Mouse (Mus musculus) embryo, embryonic 11.5 days (tissue): Measurements from ENCODE around the gene Myo1e.

Experiments used
- DNase-seq: peaks from one replicate; pipeline ENCODE4 v3.0.0-alpha.2; 2012; ENCODE audit warnings: low read depth, low spot score

The Myo1e gene

GRCm38 (mm10) chr9:70283151-70283550, 76.0 kb downstream of the Myo1e start:
- DNase-seq: no peak

DNA sequence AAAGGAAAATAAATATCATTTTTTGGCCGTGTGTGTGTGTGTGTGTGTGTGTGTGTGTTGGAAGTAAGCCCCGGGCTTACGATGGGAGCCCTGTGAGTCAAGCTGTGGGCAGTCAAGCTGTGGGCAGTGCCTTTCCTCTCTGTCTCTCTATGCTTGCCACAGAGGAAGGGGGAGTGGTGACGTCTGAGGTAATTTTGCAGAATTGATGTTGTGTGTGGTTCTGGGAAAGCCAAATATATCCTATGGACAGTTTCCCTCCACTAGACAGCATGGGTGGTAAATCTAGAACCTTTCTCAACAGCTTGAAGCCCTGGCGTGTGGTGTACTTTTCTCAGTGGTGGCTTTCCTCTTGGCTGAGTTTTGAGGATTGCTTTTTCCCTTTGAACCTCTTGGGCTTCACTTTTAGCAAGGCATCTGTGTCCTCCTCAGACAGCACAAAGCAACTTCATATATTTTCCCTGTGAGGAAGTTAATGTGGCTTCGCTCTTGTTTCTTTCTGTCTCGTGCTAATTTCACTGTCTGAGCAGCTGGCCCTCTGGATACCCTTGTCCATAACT, 77.5 kb downstream of the Myo1e start:
- DNase-seq: no peak

DNA sequence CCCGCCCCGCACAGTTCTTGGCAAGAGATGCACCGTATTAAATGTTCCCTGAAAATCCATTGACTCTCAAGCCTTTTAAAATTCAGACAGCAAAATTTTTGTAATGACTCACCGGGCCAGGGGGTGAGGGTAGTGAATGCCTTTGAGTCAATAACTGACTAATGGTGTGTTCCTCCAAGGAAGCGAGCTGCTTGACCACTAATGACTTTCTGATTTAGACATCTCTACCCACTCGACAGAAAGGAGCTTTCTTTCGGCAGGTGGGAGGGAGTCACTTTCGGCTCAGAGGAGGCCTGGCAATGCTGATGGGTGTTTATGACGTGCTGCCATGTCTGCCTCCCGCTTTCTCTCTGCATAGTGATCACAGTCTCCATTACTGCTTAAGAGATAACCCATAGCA, 83.6 kb downstream of the Myo1e start:
- no peak for DNase-seq

GRCm38 (mm10) chr9:70296916-70297315, 89.8 kb downstream of the Myo1e start:
- DNase-seq: no peak

DNA sequence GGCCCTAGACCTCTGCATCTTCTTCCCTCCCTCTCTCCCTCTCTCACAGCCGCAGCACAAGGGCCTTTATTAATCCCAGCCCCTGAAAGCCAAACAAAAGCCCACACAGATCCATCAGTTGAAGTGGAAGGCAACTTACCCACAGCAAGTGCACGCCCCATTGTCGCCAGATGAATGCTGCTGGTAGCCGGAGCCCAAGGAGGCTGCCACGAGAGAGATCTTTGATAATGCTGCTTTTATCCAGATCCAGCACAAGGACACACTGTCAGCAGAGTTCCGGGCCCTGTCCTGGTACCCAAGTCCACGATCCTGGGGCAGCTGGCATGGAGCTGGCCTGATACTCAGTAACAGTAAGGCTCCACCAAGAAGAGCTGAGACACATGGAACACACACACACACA, 91.1 kb downstream of the Myo1e start:
- no peak for DNase-seq

- no peak for DNase-seq
Observed at GRCm38 (mm10) chr9:70300705-70301104, 93.6 kb downstream of the Myo1e start.

DNA sequence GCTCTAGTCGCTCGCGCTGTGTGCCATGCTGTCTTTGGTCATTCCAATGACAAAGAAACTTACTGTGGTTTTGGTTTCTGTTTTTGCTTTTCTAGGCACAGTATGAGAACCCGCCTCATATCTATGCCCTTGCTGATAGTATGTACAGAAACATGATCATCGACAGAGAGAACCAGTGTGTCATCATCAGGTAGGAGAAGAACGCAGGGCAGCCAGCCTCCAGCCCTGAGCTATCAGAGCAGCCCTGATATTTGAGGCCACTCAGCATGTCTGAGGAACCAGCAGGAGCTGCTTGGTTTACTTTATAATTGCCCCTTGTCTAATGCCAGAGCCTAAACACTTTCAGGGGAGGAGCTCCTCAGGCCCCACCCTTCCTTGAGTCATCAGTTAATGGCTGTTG, 94.4 kb downstream of the Myo1e start:
- DNase-seq: no peak

DNA sequence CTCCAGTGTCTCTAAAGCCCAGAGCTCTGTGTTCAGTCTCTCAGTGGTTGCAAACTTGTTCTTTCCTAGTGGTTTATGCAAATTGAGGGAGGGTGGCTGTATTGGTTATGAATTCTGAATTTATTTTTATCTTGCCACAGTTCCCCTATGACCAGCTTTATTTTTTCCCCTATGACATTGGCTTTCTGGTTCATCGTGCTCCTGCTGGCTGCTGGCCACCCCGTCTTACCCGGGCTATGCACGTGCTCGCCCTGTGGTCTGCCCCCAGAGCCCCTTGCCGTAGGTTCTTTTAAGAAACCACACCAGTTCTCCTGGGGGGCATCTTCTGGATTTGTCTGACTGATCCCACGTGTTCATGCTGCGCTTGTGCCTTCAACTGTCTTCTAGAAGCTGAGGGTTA, 97.8 kb downstream of the Myo1e start:
- DNase-seq: no peak

DNA sequence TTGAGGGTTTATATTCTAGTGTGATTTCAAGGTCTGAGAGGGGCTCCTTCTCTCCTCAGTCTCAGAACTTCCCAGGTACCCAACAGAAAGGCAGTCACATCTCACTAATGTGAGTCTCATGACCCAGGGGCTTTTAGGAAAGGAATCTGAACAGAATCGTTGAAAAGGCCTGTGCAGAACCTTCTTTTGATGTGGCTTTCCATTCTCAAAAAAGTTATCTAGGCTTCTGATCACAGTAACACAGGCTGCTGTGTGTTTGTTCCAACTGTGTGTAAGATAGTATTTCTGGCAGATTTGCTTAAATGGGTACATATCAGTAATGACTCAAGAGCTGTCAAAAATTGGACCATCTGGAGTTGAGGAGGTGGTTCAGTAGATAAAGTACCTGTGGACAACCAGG, 102.9 kb downstream of the Myo1e start:
- DNase-seq: no peak

DNA sequence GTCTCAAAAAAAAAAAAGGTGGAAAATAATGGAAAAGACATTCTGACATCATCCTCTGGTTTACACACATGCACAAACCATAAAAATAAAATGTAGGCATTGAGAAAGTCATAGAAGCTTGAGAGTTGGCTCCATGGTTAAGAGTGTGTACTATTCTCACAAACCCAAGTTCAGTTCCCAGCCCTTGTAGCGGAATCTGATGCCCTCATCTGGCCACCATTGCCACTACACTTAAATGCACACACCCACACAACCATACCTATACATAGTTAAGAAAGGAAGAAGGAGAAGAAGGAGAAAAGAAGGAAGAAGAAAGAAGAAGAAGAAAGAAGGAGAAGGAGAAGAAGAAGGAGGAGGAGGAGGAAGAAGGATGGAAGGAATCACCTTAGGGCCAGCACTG, 106.9 kb downstream of the Myo1e start:
- DNase-seq: no peak

DNA sequence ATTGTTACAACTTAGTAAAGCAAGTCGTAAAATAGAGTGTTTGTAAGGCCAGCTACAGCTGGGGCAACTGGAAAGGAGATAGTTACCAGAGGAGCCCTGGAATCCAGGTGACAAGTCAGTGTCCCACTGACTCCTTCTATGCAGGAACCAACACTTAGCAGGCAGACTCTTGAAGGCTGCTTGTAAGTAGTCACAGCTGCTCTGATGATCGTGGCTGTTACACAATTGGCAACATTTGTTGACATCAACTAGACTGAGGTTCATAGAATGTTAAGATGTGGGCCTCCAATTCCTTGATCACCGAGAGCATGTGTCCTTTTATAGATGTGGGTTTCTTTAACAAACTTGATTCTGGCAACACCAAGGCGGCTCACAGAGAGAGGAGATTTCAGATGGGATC, 108.0 kb downstream of the Myo1e start:
- no peak for DNase-seq

GRCm38 (mm10) chr9:70318601-70319000, 111.5 kb downstream of the Myo1e start:
- no peak for DNase-seq

GRCm38 (mm10) chr9:70324336-70324735, 117.2 kb downstream of the Myo1e start:
- DNase-seq: no peak

GRCm38 (mm10) chr9:70325880-70326595, 118.9 kb downstream of the Myo1e start:
- no peak for DNase-seq

DNA sequence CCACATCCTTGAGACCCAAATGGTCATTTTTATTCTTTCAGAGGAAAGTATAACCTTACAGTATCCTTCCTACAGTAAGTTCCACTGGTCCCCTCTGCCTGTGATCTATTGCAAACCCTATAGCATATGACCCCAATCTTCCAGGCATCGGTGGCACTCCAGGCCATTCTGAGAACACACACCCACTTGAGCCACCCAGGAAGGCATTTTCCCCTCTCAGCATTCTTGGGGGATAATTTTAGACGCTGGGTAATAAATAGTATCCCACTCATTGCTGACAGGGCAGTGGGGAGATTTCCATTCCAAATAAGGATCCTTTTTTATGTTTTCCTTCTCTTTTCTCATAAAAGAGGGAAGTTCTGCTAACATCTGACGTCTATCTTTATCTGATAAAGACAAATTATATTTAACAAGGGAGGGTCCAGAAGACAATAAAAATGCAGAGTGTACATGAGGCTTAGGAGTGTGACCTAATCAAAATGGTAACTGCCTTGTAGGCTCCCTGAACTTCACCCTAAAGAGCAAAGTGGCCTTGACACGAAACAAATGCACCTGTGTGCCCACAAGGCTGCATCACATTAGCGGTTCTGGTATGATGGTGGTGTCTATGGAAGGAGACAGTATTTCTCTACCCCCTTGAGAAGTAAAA, 121.2 kb downstream of the Myo1e start:
- no peak for DNase-seq

DNA sequence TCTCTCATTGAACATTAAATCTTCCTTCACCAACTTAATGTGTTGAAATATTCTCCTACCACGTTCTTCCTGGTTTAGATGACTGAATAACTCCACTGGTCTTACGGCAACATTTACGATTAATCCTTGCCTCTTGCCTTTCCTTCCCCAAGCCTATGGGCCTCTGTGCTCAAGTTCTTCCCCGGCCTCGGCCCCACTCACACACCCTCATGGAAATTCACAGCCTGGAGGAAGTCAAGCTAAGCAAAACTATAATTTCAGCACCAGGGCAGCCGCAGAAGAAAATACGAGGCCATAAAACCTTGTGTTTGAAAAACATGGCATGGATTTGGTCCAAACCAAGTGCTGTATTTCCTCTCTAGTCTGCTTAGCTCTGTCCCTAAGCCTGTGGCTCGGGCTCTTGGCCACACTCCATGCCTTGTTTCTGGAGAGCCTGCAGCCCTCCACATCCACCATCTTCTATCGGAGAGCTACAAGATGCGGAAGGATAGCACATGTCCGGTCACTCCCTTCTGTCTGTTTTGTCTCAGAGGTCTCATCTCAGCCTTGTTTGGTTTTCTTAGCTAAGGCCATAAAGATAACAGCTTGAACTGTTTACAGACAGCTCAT, 124.7 kb downstream of the Myo1e start:
- peak; percentile 8 for DNase-seq

GRCm38 (mm10) chr9:70338391-70338790, 131.2 kb downstream of the Myo1e start:
- no peak for DNase-seq

DNA sequence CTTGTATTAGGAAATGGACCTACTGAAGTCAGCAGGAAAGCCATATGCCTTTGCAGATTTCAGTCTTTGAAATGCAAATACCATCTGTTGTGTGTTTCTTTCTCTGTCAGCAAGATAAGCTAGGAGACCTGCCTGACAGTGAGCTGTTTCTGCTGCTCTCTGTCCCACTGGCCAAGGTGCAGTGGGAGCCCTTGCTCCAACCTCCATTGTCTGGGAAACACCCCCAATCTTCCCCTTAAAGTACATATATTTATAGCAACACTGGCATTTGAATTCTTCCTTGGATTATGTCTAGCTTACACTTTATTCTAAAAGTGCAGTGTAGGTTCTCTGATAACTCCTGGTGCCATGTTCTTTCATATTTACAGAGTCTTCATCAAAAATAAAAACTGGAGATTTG, 131.7 kb downstream of the Myo1e start:
- no peak for DNase-seq

- no peak for DNase-seq
Observed at GRCm38 (mm10) chr9:70349274-70349673, 142.1 kb downstream of the Myo1e start.

DNA sequence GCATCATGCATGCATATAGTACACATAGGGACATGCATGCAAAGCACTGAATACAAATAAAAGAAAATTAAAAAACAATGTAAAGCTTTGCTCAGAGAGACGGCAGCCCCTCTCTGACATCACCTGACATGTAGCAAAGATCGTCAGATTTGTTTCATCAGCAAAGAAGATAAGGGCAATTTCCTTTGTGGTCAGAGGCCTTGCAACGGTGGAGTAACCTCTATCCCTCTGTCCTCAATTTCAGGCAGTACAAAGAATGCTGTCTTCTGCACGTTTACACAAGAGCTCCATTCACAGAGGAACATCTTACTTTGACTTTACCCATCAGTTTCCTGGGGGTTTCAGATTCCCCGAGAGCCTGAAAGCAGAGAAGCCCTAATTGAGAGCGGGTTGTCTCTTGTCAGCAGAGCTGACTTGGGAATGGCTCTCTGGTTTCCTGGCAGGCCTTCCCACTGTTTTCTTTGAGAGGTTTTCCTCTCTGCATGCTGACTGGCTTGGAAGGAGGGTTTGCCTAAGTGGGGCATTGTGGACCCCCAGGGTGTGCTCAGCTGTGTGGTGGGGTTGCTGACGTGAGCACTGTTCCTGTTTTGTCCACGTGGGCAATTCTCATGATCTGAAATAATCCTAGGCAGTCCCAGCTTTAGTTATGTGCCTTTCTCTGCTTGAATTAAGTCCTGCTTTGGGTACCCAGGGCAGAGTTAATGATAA, 144.6 kb downstream of the Myo1e start:
- DNase-seq: peak; percentile 7

DNA sequence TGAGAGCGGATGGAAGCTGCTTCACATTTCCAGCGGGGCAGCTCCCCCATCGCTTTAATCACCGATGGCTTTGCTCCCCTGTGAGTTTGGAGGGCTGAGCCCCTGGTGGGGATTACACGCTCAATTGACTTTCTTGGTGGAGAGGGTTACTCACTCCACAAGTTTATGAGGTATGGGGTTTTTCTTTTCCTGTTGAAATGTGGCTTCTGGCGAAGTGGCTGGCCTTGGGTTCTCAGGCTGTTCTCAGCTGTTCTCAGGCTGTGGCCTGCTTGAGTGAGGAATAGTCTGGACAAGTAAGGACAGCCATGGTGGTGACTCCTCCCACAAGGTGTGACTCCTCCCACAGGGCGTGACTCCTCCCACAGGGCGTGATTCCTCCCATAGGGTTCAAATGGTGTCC, 149.1 kb downstream of the Myo1e start:
- DNase-seq: no peak
